Mouse (Mus musculus): ENCODE measurements at regions not wholly inside any gene's neighbourhood (a gene's known extent, or its start where the extent isn't known, plus 50 kb on each side); places are given as distances from the start of the nearest gene placed in this dataset.

- DNase-seq: no peak
Observed at GRCm38 (mm10) chr12:110027976-110028375, 250.9 kb upstream of the Dio3 start.

- DNase-seq: no peak
Observed at GRCm38 (mm10) chr12:110028646-110029045, 250.2 kb upstream of the Dio3 start.

GRCm38 (mm10) chr12:110031326-110031725 is 247.5 kb upstream of the Dio3 start:
- no peak for DNase-seq

GRCm38 (mm10) chr12:110035171-110035570 is 243.7 kb upstream of the Dio3 start:
- DNase-seq: no peak

GRCm38 (mm10) chr12:110040682-110041081 is 238.2 kb upstream of the Dio3 start:
- DNase-seq: no peak

- DNase-seq: no peak
Observed at GRCm38 (mm10) chr12:110041782-110042181, 237.1 kb upstream of the Dio3 start.

GRCm38 (mm10) chr12:110044266-110044665 is 234.6 kb upstream of the Dio3 start:
- DNase-seq: no peak

GRCm38 (mm10) chr12:110044721-110045120 is 234.1 kb upstream of the Dio3 start:
- no peak for DNase-seq

- no peak for DNase-seq
Observed at GRCm38 (mm10) chr12:110045770-110046330, 233.0 kb upstream of the Dio3 start.

- no peak for DNase-seq
Observed at GRCm38 (mm10) chr12:110046613-110047012, 232.3 kb upstream of the Dio3 start.

GRCm38 (mm10) chr12:110047466-110048250 is 231.2 kb upstream of the Dio3 start:
- no peak for DNase-seq

GRCm38 (mm10) chr12:110049154-110049736 is 229.6 kb upstream of the Dio3 start:
- DNase-seq: no peak

- no peak for DNase-seq
Observed at GRCm38 (mm10) chr12:110059321-110059720, 219.5 kb upstream of the Dio3 start.

GRCm38 (mm10) chr12:110061961-110062360 is 216.9 kb upstream of the Dio3 start:
- DNase-seq: no peak

GRCm38 (mm10) chr12:110063013-110063412 is 215.9 kb upstream of the Dio3 start:
- no peak for DNase-seq

GRCm38 (mm10) chr12:110066361-110066885 is 212.4 kb upstream of the Dio3 start:
- no peak for DNase-seq

GRCm38 (mm10) chr12:110070506-110070905 is 208.4 kb upstream of the Dio3 start:
- no peak for DNase-seq

GRCm38 (mm10) chr12:110071823-110072222 is 207.0 kb upstream of the Dio3 start:
- no peak for DNase-seq

- no peak for DNase-seq
Observed at GRCm38 (mm10) chr12:110074921-110075320, 203.9 kb upstream of the Dio3 start.

GRCm38 (mm10) chr12:110077211-110077884 is 201.5 kb upstream of the Dio3 start:
- no peak for DNase-seq

- DNase-seq: peak; percentile 26
Observed at GRCm38 (mm10) chr12:110078081-110078505, 200.8 kb upstream of the Dio3 start.

GRCm38 (mm10) chr12:110081831-110082615 is 196.8 kb upstream of the Dio3 start:
- DNase-seq: no peak

Measured in gastrocnemius, postnatal 10 days (tissue).